Mouse (Mus musculus) limb, embryonic 11.5 days (tissue): ENCODE measurements around the gene Zmynd19. TPM values are rescaled to one million over a fixed set of nuclear protein-coding genes. Genes with fewer than 3 reads are reported as not detected.
"Not testable (repeated sequence)": the region's sequence is repeated elsewhere in the genome, so short reads cannot be mapped to it uniquely, and the experiment has no call there.

ENCODE experiments used
- ATAC-seq: fragments of 200-750 bp; cut with Nextera tagmentation; 2 replicates; pipeline ENCODE4 v1.8.0; 2017; ENCODE audit warnings: low read depth; ENCODE audit not compliant: insufficient number of reproducible peaks, low FRiP score, low TSS enrichment
- DNase-seq: peaks from one replicate; pipeline ENCODE4 v3.0.0-alpha.2; 2015; ENCODE audit warnings: low spot score
- H3K27ac ChIP-seq: fragments of 300-500 bp; sonication (generic); replicated peaks from 2 replicates; pipeline ENCODE4 v1.5.1; 2014; ENCODE audit warnings: low read depth, mild to moderate bottlenecking, low read length
- H3K27me3 ChIP-seq: fragments of 300-500 bp; sonication (generic); 2 replicates; pipeline ENCODE4 v1.6.1; 2014; ENCODE audit warnings: mild to moderate bottlenecking, low read length, mixed read lengths; ENCODE audit not compliant: control insufficient read depth, insufficient read depth
- H3K36me3 ChIP-seq: fragments of 300-500 bp; sonication (generic); 2 replicates; pipeline ENCODE4 v1.6.1; 2014; ENCODE audit warnings: mild to moderate bottlenecking, low read length, moderate library complexity, mixed read lengths; ENCODE audit not compliant: control insufficient read depth, insufficient read depth
- H3K4me1 ChIP-seq: fragments of 300-500 bp; sonication (generic); 2 replicates; pipeline ENCODE4 v1.6.1; 2014; ENCODE audit warnings: low read length, mixed read lengths; ENCODE audit not compliant: control insufficient read depth, insufficient read depth
- H3K4me2 ChIP-seq: fragments of 300-500 bp; sonication (generic); 2 replicates; pipeline ENCODE4 v1.6.1; 2014; ENCODE audit warnings: low read depth, mild to moderate bottlenecking, moderate library complexity; ENCODE audit not compliant: severe bottlenecking
- H3K4me3 ChIP-seq: fragments of 300-500 bp; sonication (generic); 2 replicates; pipeline ENCODE4 v1.5.1; 2014; ENCODE audit warnings: low read depth, low read length
- H3K9ac ChIP-seq: fragments of 300-500 bp; sonication (generic); 2 replicates; pipeline ENCODE4 v1.6.1; 2014; ENCODE audit warnings: mild to moderate bottlenecking, low read length
- H3K9me3 ChIP-seq: fragments of 300-500 bp; sonication (generic); 2 replicates; pipeline ENCODE4 v1.6.1; 2016; ENCODE audit warnings: low read length; ENCODE audit not compliant: control insufficient read depth
- WGBS: fragments of 180-500 bp; shearing (Covaris S2); extraction: QIAGEN DNeasy Blood & Tissue Kit; methylation state at CpG from one replicate; pipeline ENCODE4 v1.1.7; 2014; 5-methylcytosine and 5-hydroxymethylcytosine counted together
- polyA plus RNA-seq: library from polyadenylated mRNA; unstranded; fragments of >200 nt; fragmentation: Nextera tagmentation; extraction: Ambion mirVana; gene quantifications from 2 replicates; pipeline ENCODE4 v1.2.1, GENCODE M21; 2014

Gene Zmynd19
- polyA plus RNA-seq, 1 experiment from 2014 or later = 27.7 TPM

DNA sequence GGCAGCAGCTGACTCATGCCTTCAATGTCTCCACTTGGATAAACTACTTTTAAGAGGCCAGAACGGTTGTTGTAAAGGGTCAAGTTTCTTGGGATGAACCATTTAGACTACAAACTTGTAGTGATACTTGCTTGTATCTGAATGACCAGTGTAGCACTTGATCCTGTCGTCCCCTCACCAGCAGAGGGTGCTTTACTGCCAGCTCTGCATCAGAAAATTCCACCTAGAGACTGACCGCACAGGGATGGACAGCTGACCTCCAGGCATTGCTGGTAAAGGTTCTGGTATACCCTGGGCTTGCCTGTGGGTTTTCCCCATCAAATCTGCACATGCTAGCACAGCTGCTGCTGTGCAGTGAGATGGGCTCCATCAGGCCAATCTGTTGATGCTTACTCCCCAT lies 11.3 kb downstream of the Zmynd19 start:
- Histone ChIP-seq H3K27me3 (no peaks in the 10 kb centered on the region), H3K4me2 (no peak overlapping the region), H3K36me3 (peaks cover 5% of the 10 kb centered on the region; the same call in 1 of the 2 replicates), H3K9me3 (no peaks in the 10 kb centered on the region), H3K9ac (no peak overlapping the region), H3K4me1 (no peaks in the 10 kb centered on the region), H3K4me3 (no peak overlapping the region), H3K27ac (no peak overlapping the region)
- ATAC-seq = no peak
- 36% methylated on average over 3 of the region's 3 CpGs for WGBS
- peak; percentile 38 for DNase-seq

DNA sequence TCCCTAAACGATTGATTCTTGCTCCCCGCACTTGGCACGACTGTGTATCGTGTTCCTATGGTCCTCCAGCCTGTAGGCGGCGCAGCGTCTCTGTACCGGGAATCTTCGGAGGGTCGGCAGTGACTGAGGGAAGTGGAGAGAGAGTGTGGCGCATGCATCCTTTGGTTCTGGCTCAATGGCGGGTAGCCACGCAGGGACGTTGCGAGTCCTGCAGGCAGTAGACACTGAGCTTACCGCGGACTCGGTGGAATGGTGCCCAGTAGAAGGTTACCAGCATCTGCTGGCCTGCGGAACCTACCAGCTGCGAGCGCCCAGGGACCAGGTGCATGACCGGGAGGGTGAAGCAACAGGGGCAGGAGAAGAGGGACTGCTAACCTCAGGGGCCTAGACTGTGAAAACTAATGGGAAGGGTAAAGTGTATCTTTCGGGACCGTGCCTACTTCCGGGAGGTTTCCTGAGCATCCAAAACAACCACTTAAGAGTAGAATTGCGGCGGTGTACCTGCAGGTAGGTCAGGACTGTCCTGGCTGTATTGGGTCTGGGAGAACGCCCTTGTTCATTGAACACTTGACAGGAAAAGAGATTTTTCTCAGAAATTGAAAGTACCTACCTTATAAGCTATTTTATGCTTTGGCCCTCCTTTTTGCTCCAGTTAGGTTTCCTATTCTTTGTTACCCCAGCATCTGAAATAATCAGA lies 12.9 kb downstream of the Zmynd19 start, which contains the start of gene Dph7:
Gene Dph7, plus strand, starts transcription at position 97 of the 697 bp plus-strand sequence.
- no peaks in the 10 kb centered on the region for H3K4me1 ChIP-seq
- ATAC-seq = peak; percentile 88
- peak within 1 kb of the TSS; percentile 91 for H3K9ac ChIP-seq
- no peaks in the 10 kb centered on the region for H3K9me3 ChIP-seq
- no peaks in the 10 kb centered on the region for H3K27me3 ChIP-seq
- 1% methylated on average over 28 of the region's 28 CpGs for WGBS
- H3K4me2 ChIP-seq = peak within 1 kb of the TSS; percentile 72
- DNase-seq = peak; percentile 93
- H3K4me3 ChIP-seq = peak within 1 kb of the TSS; percentile 77
- H3K36me3 ChIP-seq = peaks cover 8% of the 10 kb centered on the region; the same call in 1 of the 2 replicates
- H3K27ac ChIP-seq = 0 out of 2 replicates have a peak within 1 kb of the TSS, but pooled peaks have one; percentile 30

DNA sequence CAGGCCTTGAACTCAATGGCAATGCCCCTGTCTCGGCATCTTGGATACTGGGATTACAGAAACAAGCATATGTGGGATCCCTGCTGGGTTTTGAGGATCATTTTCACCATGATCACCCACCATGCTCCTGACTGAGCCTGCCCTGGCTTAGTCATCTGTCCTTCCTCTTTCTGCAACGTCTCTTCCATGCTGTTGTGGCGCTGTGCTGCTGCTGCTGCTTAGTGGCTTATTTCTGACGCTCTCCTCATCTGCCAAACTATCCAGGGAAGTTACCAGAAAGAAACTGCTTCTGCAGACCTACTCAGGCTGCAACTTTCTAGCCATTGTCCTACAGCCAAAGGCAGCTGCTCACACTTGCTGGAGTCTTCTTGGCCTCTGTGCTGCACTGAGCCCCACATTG lies 20.8 kb downstream of the Zmynd19 start:
- ATAC-seq = no peak
- H3K36me3 ChIP-seq = peaks cover 16% of the 10 kb centered on the region
- H3K9ac ChIP-seq = no peak overlapping the region
- no peak overlapping the region for H3K4me2 ChIP-seq
- no peak overlapping the region for H3K4me3 ChIP-seq
- no peaks in the 10 kb centered on the region for H3K4me1 ChIP-seq
- no peak overlapping the region for H3K27ac ChIP-seq
- no peaks in the 10 kb centered on the region for H3K9me3 ChIP-seq
- DNase-seq = no peak
- 85% methylated on average over 4 of the region's 4 CpGs for WGBS
- H3K27me3 ChIP-seq = no peaks in the 10 kb centered on the region

DNA sequence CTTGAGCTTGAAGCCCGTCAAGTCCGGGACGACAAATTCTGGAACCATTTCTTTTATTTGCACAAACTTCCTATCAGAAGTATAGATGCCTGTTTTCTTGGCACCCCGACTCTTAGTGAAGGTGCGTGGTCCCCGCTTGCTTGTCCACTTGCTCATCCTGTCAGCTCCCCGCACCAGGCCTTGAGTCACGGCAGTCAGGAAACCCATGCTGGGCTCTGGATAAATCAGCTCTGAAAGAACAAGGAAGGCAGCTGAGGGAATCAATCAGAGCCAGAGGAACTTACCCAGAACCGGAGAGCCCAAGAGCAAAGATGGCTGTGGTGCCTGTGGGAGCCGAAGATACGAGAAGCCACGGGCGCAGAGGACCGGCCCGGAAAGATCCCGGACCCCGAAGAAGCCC lies 24.9 kb downstream of the Zmynd19 start:
- H3K4me1 ChIP-seq = not testable (repeated sequence)
- 1% methylated on average over 17 of the region's 17 CpGs for WGBS

DNA sequence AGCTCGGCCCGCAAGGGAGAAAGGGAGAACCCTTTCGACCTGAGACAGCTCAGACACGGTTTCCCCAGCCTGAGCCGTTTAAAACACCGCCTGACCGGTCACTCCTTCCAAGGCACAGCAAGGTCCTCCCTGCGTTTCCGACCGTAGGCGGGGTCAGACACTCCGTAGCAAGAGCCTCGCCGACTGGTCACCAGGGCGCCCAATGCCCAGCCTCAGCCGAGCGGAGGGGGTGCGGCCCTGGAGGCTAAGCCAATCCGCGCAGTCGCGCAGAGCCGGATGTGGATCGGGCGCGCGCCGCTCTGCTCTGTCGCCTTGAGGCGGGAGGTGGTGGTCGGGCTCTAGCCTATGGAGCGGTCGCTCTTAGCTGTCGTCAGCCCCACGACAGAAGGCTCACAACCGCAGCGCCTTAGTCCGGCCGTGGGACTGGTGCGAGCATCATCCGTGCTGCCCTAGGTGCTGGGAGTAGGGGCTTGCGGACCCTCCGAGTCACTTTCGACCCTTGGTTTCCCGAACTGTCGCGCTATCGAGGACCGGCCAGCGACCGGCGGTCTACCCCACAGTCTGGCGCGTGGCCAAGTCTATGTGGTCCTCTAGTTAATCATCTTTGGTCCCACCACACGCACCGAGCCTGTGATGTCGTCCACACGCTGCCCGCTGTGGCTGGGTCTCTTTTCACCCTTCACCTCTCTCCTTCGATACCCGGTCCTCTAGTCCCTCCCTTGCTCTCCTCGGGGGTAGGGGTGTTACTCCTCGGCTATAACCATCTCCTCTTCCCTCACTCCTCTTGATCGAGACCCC lies 25.5 kb downstream of the Zmynd19 start, which contains the start of gene Mrpl41:
Gene Mrpl41, minus strand, starts transcription at position 193 of the 798 bp plus-strand sequence.
- 0% methylated on average over 64 of the region's 64 CpGs for WGBS
- Histone ChIP-seq H3K9ac (peak within 1 kb of the TSS; percentile 67), H3K4me3 (peak within 1 kb of the TSS; percentile 77)

More for the DNA sequence above, 24.9 kb downstream of the Zmynd19 start:
- H3K9ac ChIP-seq = peak overlapping the region; percentile 67
- not testable (repeated sequence) for DNase-seq, H3K9me3 ChIP-seq, ATAC-seq, H3K36me3 ChIP-seq, H3K27ac ChIP-seq, H3K27me3 ChIP-seq
- peak overlapping the region; percentile 90 for H3K4me2 ChIP-seq
- peak overlapping the region; percentile 77 for H3K4me3 ChIP-seq

DNA sequence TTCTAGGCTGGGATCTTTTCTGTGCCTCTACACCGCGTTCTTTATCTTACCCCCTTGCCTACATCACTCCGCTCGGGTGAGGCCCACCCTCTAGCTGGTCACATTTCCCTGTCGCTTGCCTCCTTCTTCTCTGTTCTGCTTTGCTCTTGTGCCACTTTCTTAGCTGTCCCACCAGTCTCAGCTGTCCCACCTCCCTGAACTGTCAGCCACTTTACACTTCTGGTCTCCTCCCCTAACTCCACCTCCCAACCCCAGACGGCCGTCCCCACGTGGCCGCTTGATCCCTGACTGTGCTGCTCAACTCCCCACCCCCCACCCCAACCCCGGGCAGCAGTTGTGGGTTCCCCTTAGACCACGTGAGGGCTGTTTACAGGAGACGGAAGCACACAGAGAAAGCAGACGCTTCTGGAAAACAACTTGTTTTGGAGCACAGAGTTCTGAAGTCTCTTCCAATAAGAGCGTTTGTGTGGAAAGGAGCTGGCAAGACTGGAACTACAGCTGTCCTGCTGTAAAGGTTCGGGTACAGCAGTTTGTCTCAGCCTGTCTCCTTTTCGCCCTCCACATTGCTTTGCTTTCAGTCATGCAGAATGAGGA lies 26.2 kb downstream of the Zmynd19 start, which contains the start of gene Pnpla7:
Gene Pnpla7, plus strand, starts transcription at position 330 of the 594 bp plus-strand sequence.
- Histone ChIP-seq H3K9ac (peak within 1 kb of the TSS; percentile 67), H3K4me2 (peak within 1 kb of the TSS; percentile 90), H3K4me3 (peak within 1 kb of the TSS; percentile 77), H3K4me1 (peaks cover 7% of the 10 kb centered on the region; the same call in 1 of the 2 replicates), H3K9me3 (no peaks in the 10 kb centered on the region), H3K36me3 (peaks cover 2% of the 10 kb centered on the region; the same call in 1 of the 2 replicates), H3K27ac (peak within 1 kb of the TSS; percentile 75), H3K27me3 (no peaks in the 10 kb centered on the region)
- DNase-seq = peak; percentile 77
- peak; percentile 64 for ATAC-seq
- WGBS = 1% methylated on average over 16 of the region's 16 CpGs

More for the DNA sequence above, 25.5 kb downstream of the Zmynd19 start, which contains the start of gene Mrpl41:
- H3K4me2 ChIP-seq = peak within 1 kb of the TSS; percentile 90
- DNase-seq = peak; percentile 97
- peak within 1 kb of the TSS; percentile 75 for H3K27ac ChIP-seq
- ATAC-seq = peak; percentile 99
- no peaks in the 10 kb centered on the region for H3K27me3 ChIP-seq
- peaks cover 7% of the 10 kb centered on the region; the same call in 1 of the 2 replicates for H3K4me1 ChIP-seq
- no peaks in the 10 kb centered on the region for H3K9me3 ChIP-seq
- peaks cover 2% of the 10 kb centered on the region for H3K36me3 ChIP-seq

DNA sequence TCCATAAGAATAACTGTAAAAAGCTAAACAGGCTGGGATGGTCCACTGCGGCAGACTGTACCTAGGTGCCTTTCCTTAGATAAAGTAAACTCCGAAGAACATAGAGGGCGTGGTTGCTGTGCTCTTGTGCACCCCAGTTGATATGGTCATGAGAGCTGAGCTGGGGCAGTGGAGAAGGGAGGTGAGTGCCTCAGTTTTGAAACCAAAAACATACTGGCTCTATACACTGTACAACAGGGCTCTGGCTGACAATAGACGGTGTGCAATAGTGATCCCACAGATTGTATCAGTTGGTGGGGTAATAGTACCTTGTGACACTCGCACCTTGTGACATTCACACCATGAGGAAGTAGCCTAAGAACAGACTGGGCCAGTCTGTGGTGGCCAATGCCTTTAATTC lies 27.4 kb downstream of the Zmynd19 start:
- Histone ChIP-seq H3K27me3 (no peaks in the 10 kb centered on the region), H3K27ac (no peak overlapping the region), H3K9me3 (no peaks in the 10 kb centered on the region), H3K4me1 (peaks cover 7% of the 10 kb centered on the region; the same call in 1 of the 2 replicates), H3K36me3 (peaks cover 2% of the 10 kb centered on the region; the same call in 1 of the 2 replicates), H3K4me3 (no peak overlapping the region), H3K4me2 (no peak overlapping the region), H3K9ac (no peak overlapping the region)
- no peak for ATAC-seq
- no peak for DNase-seq
- WGBS = 89% methylated on average over 5 of the region's 5 CpGs

DNA sequence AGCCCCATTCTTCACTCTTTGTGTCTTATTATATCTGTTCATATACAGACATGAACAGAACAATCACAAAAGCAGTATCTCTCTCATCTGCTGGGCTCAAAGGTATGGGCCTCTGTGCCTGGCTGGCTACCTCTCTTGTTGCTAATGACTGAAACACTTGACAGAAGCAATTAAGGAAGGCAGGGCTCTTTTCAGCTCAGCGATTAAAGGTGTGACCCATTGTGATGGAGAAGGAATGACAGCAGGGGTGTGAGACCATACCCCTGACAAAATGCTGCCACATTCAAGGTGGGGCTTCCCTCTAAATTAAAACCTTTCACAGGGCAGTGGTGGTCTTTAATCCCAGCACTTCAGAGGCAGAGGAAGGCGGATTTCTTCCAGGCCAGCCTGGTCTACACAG lies 38.2 kb downstream of the Zmynd19 start:
- Histone ChIP-seq H3K4me2 (no peak overlapping the region), H3K4me3 (no peak overlapping the region), H3K4me1 (no peaks in the 10 kb centered on the region), H3K36me3 (no peaks in the 10 kb centered on the region), H3K9ac (no peak overlapping the region), H3K9me3 (no peaks in the 10 kb centered on the region), H3K27ac (no peak overlapping the region), H3K27me3 (no peaks in the 10 kb centered on the region)
- 48% methylated on average over 2 of the region's 2 CpGs for WGBS
- ATAC-seq (no peak), DNase-seq (no peak)
